Mouse (Mus musculus) embryo, embryonic 9.5 days (tissue): ENCODE measurements at regions not wholly inside any gene's neighbourhood (a gene's known extent, or its start where the extent isn't known, plus 50 kb on each side); places are given as distances from the start of the nearest gene placed in this dataset.
"Not testable (repeated sequence)": the region's sequence is repeated elsewhere in the genome, so short reads cannot be mapped to it uniquely, and the experiment has no call there.

Source experiments
- DNase-seq: peaks from one replicate; pipeline ENCODE4 v3.0.0-alpha.2; 2017; ENCODE audit errors: extremely low spot score

DNA sequence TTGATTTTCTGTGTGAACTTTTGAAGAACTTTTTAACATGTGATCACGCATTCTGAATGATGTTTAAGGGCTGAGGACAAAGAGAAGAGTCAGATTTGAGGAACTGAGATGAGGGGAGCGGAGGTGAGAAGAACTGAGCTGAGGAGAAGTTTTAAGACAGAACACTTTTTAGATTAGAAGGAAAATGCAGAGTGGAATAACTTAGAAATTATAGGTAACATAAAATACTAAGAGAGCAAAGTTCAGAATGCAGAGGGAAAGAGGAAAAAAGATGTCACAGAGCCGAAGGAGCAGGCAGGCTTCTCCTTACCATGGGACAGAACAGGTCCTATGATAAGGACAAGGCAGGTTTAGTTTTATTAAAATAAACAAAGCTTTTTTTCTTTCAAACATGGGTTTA, 73.7 kb upstream of the Cwc22 start:
- no peak for DNase-seq

DNA sequence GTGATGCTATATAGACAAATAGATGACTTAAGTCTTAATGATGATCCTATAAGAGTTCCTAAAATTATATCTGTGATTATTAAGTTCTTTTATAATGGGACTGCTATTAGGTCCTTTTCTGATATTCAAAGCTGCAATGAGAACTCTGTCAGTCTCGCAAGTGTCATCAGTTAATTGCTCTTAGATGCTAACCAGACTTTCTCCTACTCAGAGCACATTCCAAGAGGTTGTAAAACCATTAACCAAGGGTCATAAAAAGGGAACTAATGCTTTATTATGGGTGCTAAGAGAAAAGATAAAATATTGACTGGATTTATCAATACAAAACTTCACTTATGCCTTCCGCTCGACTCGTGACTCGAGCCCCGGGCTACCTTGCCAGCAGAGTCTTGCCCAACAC, 66.3 kb upstream of the Cwc22 start:
- DNase-seq, result not testable (repeated sequence)

- DNase-seq, result no peak
These were observed 65.6 kb upstream of the Cwc22 start for GRCm38 (mm10) chr2:78011821-78012220.

DNA sequence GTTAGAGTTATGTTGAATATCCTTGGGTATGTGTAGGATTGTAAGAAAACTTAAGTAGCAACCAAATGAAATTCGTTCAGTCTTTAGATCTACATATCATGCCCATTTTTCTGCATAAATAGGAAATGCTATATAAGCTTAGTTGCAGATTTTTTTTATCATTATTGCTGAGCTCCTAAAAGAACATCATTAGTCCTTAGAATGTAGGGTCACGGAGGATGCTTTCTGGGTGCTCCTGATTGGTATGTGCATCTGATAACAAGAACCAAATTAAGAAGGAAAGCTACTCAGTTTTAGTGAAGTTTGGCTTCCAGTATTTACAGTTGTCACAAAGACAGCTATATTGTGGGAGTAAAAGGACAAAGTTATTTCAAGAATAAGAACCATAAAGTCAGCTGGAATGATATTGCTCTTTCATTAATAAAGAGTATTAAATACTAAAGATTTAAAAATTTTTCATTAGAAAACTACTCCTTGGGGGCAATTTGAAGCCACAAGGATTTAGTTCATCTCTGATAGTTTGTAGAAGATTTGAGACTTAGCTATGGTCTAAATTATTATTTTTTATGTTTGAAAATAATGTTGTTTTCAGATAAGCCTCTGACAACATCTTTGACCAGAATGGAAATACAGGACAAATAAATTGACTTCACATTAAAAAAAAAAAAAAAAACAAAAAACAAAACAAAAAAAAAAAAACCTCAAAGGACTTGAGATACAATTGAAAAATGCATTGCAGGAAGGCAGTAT, 65.1 kb upstream of the Cwc22 start:
- DNase-seq, result no peak

DNA sequence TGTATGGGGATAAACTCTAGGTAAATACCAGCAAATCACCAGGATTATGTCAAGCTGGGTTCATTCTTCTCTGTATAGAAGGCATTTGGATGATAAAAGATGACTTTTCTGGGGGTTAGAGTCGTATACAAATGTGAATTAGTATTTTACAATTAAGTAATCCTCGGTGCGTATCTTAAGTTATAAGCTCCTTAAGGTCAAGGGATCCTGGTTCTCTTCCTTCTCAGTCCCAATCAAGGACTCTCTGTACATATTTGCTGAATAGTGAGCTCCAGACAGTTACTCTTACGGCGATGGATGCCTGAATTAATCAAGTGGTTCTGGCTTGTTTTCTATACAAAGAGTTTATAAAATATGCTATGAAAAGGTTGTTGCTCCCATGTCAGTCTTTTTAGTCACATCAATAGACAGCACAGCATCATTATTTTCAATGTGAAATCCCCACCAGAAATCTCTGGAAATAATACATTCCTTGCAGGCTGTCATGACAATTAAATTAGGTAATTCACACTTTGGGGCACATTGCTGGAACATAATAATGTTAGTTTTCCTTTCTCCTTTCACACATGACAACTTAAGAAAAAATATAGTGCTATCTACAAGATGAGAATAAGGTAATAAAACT, 64.0 kb upstream of the Cwc22 start:
- no peak for DNase-seq

GRCm38 (mm10) chr2:78008094-78008493, 61.9 kb upstream of the Cwc22 start:
- no peak for DNase-seq

DNA sequence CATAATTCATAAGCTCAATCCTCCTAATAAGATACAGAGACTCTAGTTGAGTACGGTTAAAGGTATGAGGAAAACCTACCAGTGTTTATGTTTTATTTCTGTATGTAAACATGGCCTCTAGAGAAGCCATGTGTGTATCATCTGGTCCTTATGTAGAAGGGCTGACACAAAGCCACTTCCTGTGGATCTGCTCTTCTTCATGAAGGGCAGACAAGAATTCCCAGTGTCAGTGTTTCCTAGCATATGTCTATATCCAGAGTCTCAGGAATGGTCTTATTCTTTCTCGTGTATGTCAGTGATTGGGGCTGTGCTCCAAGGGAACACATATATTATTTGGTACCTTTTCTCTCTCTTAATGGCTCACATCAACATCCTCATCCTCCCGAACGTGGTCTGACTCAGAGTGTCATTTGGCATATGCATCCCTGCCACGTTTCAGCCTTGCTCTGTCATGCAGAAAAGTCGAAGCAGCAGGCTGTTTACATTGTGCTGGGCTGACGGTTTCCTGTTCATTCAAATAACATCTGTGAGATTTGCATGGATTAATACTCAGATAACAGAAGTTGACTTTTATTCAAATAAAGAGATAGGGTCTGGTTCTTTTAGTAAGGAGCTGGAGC, 59.3 kb upstream of the Cwc22 start:
- no peak for DNase-seq

DNA sequence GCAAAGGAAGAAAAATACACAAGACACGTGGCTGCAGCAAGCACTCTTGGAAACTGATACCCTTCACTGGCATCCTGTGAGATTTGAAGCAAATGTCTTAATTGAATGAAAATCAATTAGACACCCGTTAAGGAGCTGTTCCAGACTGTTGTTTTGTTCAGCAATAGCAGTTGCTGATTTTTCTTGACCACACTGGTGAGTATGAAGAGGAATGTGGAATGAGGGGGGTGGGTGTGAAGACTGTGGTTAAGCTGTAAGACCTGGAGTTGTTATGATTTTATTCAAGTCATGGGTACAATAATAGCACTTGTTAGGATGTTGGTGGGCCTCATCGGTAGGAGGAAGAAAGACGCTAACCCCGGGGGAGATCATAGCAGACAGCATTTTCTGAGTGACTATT, 58.3 kb upstream of the Cwc22 start:
- DNase-seq, result no peak
